Mouse (Mus musculus) T-helper 17 cell (primary cell): ENCODE measurements at regions not wholly inside any gene's neighbourhood (a gene's known extent, or its start where the extent isn't known, plus 50 kb on each side); places are given as distances from the start of the nearest gene placed in this dataset.

Experiments
- in situ Hi-C, 2 experiments: fragments of 300-600 bp; cut with MboI, MseI; formaldehyde crosslinking; loops; 1 replicate in 1 of 2; 2 replicates in 1 of 2; pipeline ENCODE4 v1.15.1; 2025; ENCODE audit warnings: high pct_unique_total_duplicates in 2 of 2

DNA sequence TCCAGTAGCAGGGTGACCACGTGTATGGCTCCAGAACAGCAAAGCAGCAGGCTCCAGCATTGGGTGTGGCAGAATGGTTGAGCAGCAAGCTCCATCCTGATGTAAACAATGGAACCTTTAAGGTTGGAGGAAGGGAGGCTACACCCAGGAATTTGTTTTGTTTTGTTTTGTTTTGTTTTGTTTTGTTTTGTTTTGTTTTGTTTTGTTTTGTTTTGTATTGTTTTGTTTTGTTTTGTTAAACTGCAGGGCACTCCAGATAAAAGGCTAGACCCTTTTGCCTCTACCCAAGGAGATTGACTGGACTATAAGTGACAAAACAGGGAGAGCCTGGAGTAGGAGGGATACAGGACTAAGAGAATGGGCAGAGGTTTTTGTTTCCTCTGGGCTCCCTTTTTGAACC, 647.5 kb downstream of the Kcnj3 start:
- in situ Hi-C loops: loop anchor here in 1 of 2 experiments (10.0 kb wide), 1 partner anchor 378 kb away; no protein-coding TSS in a partner anchor

GRCm38 (mm10) chr2:56109531-56109930, 673.8 kb downstream of the Kcnj3 start:
- in situ Hi-C loops: loop anchor here (5.0 to 25.0 kb wide), 3 partner anchors 1053 to 1808 kb away; no protein-coding TSS in a partner anchor

DNA sequence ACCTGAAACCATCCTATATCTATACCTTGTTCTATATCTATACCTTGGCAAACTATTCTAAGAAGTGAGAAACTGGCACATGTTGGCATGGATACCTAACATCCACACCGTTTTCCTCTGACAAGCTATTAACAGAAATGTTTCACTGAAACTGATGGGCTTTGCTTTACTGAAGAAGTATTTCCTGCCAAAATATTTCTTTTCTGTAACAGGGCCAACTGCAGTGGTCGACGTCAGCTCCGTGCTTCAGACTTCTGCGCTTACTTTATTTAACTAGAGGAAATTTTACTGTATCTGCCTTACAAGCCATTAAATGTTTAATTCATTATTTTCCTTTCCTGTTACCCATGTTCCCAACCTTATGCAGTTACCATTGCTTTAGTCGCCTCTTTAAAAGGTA, 674.2 kb downstream of the Kcnj3 start:
- in situ Hi-C loops: loop anchor here (5.0 to 25.0 kb wide), 5 partner anchors 995 to 1807 kb away; no protein-coding TSS in a partner anchor

- in situ Hi-C loops: loop anchor here (10.0 to 25.0 kb wide), 4 partner anchors 990 to 1800 kb away; no protein-coding TSS in a partner anchor
Observed at GRCm38 (mm10) chr2:56114469-56114868, 678.7 kb downstream of the Kcnj3 start.

- in situ Hi-C loops: loop anchor here (10.0 to 25.0 kb wide), 4 partner anchors 985 to 1795 kb away; no protein-coding TSS in a partner anchor
Observed at GRCm38 (mm10) chr2:56119368-56119767, 683.6 kb downstream of the Kcnj3 start.

- in situ Hi-C loops: loop anchor here in 1 of 2 experiments (10.0 kb wide), 1 partner anchor 938 kb away; no protein-coding TSS in a partner anchor
Observed at GRCm38 (mm10) chr2:56147107-56147615, 711.4 kb downstream of the Kcnj3 start.

DNA sequence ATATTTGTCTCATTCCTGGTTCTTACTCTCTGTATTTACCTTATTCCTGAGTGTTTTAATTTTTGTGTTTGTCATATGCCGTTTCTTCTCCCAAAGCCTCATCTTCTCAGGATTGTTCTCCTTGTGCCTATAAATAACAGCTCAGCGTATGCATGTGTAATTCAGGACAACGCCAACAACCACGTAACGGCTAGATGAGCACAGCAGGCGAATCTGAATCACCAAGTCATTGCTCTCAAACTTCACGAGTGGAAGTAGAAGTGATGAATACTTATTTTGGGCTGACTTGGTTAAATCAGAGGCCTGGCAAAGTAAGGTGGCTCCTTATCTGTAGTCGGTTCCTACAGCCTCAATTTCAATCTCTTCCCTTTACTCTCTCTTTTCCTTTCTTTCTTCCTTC, 760.7 kb downstream of the Kcnj3 start:
- in situ Hi-C loops: no loop called here

DNA sequence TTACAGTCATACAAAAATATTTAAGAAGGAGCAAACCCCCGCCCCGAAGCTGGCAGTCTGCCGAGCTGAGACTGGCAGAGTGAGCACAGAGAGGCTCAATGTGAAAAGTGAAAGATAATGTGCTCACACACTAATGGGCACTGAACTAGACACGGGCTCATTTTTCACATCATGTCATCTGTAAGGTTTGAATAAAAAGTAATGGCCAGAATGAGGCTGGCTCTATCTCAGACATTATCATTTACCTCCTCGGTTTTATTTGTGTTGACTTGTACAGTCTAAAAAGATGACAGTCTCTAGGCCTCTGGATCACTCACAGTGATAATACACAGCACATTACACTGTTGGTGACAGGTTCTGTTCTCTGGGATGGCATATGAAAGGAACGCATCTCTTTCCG, 791.7 kb downstream of the Kcnj3 start:
- in situ Hi-C loops: no loop called here

DNA sequence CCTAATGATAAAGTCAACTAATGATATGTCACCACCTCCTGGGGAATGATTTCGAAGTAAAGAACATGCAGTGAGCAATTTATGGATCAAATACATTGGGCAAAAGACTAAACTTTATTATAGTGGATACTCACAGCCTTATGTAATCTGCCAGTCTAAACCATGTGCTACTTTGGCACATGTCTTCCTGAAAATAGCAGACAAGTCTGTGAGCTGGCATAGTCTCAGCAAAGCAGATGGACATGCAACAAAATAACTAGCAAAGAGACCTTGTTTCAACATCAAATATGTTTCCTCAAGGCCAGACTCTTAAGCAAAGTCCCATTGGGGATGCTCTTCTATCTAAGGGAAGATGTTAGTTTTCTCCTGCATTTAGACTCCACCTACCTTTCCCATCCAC, 797.3 kb downstream of the Kcnj3 start:
- in situ Hi-C loops: no loop called here

GRCm38 (mm10) chr2:56257044-56257954, 821.5 kb downstream of the Kcnj3 start:
- in situ Hi-C loops: loop anchor here in 1 of 2 experiments (10.0 kb wide), 1 partner anchor 892 kb away; no protein-coding TSS in a partner anchor

GRCm38 (mm10) chr2:56304920-56305319, 818.9 kb downstream of the Nr4a2 start:
- in situ Hi-C loops: no loop called here

DNA sequence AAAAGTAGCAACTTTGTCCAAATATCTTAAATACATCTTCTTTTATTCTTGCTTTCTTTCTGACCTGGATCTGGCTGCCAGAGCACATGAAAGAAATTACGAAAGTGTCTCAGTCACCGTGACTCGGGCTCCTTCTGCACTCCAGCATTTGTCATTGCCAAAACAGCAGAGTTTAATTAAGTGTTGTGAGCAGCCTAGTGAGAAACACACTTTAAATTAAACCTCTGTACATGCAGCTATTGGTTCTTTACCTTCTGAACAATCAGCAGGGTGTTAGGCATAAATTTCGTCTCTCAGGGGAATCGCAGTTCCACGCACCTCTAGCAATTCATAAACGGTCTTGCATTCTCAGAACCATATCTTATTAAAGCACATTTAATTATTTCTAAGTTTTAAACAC, 802.1 kb downstream of the Nr4a2 start:
- in situ Hi-C loops: no loop called here

DNA sequence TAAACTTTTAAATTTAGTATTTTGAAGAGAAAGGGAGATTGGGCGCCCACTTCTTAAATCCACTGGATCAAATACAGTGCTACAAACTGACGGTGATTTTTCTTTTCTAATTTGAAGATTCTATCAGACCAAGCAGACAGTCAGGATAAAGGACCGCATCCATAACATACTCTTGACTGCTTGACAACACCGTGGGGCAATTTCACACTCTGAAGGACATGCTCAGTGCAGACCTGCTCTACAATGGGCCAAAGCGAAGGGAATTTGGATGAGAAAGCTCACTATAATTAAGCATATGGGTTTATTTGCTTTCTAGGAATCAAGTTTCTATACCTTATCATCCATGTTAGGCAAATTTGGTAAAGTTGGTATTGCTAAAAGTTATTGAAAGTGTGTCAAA, 801.3 kb downstream of the Nr4a2 start:
- in situ Hi-C loops: no loop called here

- in situ Hi-C loops: no loop called here
Observed at GRCm38 (mm10) chr2:56335974-56336373, 787.8 kb downstream of the Nr4a2 start.

GRCm38 (mm10) chr2:56364065-56364464, 759.7 kb downstream of the Nr4a2 start:
- in situ Hi-C loops: no loop called here
